Mouse (Mus musculus): ENCODE measurements around the gene Glis2. TPM values are rescaled to one million over a fixed set of nuclear protein-coding genes. Genes with fewer than 3 reads are reported as not detected.

Glis2 gene
- total RNA-seq, 1 experiment from 2014 or later: 23.7 TPM

DNA sequence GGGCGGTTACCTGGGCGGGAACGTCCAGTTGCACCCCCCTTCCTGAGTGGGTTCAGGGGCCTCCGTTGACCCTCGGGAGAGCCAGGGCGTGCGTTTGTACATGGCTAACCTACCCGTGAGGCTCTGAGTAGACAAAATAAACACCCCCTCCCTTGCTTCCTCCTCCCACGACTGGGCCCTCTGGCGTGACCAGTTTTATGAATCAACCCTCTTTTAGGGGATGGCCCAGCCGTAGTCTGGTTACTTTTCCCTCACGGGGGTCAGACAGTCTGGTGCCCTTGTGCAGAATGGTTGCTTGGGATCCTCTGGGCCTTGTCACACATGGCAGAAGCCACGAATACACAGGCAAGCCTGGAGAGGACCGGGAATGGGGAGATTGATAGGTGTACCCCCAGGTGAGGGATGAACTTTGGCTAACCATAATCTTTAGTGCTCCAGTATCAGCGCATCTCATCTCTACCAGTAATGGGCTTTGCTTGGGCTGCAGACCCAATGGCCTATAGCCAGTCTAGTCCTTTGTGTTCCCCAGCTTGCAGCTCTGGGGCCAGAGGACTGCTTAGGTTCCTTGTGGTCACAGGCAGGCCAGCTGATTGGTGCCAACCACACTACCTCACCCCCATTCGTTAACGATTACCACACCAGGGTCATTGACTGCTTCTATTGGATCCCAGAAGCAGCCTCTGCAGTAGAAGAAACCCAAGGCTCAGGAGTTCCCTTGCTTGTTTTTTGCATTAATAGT is 45.9 kb downstream of the Glis2 start:
- no peak for DNase-seq

DNA sequence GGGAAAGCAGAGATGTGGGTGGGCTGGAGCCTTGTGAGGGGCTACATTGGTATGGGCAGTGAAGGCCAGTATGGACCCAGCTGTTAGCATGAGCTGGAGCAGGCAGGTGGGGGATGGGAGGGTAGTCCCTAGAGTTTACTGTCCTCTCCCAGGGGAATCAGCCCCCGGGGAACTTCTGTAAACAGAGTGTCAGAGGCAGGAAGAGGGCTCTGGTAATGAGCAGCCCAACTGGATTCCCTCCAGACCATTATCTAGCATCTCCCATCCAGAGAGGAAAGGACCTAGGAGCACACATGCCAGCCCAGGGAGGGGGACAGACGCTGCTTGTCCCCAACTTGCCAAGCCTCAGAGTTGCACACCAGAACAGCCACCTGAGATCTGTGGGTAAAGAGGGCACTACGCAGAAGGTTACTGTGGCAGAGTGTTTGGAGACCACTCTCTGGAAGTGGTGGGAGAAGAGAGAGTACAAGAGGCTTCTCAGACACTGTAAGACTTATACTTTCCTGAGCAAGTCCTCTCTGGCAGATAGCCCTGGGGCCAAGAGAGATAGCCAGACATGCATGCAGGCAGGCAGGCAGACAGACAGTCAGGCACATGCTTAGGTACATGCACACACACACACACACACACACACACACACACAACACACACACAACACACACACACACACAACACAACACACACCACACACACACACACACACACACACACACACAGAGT is 46.8 kb downstream of the Glis2 start:
- no peak for DNase-seq

DNA sequence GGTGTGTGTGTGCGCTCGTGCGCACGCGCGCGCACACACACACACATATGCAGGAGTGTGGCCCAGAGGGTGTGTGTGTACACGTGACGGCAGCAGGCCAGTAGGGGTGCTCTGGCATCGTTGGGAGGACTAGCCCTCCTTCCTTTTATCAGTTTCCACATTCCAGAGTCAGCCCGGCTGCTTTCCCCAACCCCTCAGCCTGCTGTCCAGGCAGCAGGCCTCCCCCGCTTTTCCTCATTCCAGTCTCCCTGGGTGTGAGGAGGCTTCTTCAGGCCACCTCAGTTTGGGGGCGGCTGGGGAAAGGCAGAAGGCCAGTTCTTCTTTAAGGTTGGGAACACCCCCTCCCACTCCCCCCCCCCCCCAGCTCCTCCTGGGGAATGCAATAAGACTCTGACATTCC is 47.7 kb downstream of the Glis2 start:
- no peak for DNase-seq

DNA sequence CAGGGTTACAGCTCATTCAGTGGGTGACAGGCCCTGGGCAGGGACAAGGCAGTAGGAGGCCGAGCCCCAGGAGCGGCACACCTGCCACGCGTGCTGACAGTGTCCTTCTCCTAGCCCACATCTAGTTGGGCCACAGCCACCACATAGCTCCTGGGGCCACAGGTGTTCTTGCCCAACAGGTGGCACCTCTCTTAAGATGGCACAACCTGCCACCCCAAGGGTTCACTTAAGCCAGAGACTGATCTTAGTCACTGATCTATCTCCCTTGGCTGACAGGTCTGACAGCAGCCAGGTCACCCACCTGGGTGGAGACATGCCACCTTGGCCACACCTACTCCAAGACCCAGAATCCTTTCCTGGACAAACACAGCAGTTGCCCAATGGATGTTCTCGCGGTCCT is 48.4 kb downstream of the Glis2 start:
- DNase-seq: no peak

DNA sequence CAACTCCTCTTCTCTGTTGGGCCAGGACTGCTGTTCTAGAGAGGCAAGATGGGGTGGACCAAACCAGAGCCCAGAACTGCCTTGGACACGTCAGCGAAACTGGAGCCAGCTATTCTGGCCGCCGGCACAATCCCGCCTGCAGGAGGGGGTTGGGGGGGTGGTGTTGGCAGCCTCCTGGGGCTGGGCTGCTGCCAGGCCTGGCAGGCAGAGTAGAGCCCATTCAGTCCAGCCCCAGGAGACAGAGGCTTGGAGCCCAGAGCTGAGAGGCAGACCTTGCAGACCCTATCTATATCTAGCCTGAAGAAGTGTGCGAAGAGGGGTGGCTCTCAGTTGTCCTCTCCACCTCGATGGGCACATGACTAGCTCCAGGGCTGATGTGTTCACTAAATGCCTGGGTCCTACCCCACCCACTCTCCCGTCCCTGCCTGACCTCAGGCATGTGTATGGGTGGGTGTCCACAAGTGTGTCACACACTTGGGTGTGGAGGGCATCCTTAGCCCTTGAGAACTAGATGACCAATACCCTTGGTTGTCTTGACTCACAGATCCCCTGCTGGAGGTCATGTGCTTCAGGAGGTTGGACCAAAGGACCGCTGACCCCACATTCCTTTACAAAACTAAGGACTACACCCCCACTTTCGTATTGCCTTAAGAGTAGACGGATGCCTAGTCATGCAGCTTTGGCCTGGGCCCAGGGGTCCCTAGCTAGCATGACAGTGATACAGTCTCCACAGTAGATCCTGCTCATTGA is 49.3 kb downstream of the Glis2 start:
- DNase-seq: peak; percentile 91

DNA sequence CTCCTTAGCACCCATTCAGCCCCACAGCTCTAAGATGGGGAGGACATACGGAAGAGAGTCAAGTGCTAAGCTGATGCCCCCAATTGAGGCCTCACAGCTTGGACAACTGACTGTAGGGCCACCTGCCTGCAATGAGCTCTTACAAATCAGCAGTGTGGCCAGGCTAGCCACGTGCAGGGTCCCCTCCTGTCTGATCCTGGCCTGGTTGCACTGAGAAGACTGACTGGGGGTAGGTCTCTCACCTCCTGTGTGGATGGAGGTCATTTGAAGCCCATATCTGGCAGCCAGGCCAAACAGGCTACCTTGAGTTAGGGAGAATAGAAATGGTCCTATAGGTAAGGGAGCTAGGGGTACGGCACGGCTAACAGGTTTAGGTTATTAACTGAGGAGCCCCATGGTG is 51.4 kb downstream of the Glis2 start:
- no peak for DNase-seq

DNA sequence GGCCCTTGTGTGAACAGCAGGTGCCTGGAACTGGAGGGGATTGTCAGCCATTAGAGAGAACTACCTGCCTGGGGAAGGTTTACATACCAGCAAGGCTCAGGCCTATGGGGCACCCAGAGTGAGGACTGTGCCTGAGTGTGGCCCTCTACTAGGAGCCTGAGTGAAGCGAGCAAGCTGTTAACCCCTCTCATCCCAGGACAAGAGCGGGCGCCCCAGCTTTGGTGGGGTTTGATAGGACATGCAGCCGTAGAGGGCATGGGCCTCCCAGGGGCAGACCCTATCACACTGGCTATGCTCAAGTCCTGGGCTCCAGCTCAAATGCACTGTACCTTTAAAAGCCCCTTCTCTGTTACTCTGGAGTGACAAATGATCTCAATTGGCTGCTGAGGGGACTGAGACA is 52.3 kb downstream of the Glis2 start:
- DNase-seq: no peak

DNA sequence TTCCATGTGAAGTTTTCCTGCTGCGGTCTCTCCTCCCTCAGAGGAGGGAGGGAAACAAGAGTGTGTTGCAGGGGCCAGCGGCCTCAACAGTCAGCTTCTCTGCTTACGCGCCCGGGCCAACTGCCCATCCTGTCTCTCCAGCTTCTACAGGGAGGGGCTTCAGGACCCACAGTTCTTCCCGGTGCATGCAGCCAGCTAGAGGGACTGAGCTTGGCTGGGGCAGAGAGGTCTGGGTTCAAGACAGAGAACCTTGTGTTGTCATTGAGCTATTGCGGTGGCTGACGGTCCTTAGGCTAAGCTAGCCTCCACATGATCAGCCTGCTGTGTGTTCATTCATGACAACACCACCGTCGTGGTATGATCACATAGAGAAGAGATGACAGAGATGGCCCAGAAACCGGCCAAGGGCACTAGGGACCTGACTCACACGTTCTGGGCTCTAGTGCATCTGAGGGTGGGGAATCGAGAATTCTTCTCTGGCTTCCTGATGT is 53.2 kb downstream of the Glis2 start:
- peak; percentile 72 for DNase-seq

DNA sequence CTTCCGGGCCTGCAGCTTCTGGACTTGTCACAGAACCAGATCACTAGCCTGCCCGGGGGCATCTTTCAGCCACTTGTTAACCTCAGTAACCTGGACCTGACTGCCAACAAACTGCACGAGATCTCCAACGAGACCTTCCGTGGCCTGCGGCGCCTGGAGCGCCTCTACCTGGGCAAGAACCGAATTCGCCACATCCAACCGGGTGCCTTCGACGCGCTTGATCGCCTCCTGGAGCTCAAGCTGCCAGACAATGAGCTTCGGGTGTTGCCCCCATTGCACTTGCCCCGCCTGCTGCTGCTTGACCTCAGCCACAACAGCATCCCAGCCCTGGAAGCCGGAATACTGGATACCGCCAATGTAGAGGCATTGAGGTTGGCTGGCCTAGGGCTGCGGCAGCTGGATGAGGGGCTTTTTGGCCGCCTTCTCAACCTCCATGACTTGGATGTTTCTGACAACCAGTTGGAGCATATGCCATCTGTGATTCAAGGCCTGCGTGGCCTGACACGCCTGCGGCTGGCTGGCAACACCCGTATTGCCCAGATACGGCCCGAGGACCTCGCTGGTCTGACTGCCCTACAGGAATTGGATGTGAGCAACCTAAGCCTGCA is 54.0 kb downstream of the Glis2 start:
- no peak for DNase-seq

DNA sequence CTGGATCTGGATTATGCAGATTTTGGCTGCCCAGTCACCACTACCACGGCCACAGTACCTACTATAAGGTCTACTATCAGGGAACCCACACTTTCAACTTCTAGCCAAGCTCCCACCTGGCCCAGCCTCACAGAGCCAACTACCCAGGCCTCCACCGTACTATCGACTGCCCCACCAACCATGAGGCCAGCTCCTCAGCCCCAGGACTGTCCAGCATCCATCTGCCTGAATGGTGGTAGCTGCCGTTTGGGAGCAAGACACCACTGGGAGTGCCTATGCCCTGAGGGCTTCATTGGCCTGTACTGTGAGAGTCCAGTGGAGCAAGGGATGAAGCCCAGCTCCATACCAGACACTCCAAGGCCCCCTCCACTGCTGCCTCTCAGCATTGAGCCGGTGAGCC is 54.7 kb downstream of the Glis2 start:
- no peak for DNase-seq

DNA sequence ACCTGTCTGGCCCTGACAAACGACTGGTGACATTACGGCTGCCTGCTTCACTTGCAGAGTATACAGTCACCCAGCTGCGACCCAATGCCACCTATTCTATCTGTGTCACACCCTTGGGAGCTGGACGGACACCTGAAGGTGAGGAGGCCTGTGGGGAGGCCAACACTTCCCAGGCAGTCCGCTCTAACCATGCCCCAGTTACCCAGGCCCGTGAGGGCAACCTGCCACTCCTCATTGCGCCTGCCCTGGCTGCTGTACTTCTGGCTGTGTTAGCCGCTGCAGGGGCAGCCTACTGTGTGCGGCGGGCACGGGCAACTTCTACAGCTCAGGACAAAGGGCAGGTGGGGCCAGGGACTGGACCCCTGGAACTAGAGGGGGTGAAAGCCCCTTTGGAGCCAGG is 55.2 kb downstream of the Glis2 start:
- no peak for DNase-seq

DNA sequence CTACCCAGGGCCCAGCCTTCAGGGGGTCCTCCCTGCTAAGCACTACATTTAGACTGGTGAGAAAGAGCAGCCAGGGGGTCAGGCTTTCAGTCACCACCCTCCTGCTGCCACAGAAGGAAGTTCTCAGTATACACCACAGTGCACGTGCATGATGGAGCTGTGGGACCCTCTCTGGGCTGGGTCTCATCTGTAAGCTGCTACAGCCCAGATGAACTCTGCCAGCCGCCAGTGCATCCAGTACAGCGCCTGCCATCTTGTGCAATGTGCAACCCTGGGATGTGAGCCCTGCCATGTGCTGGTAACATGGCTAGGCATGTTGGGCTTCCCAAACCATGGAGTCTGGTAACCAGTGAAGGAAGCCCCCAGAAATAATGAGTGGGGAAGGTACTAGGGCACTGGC is 55.6 kb downstream of the Glis2 start:
- no peak for DNase-seq

DNA sequence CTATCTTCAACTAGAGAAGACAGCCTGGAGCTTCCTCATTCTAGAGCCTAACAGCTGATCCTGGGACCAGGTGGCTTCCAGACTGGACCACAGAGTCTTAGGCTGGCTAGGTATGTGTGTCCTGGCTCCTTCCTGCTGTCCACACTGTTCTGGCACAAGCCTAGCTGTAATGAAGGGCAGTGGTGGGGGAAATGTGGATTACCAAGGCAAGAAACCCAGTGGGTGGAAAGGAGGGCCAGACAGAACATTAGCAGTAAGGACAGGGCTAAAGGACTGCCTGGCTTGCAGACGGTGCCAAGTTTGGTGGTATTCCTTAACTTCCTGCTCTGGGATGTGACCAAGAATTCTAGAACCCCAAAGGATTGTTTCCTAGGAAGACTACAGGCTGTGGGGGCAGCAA is 56.6 kb downstream of the Glis2 start:
- DNase-seq: no peak

DNA sequence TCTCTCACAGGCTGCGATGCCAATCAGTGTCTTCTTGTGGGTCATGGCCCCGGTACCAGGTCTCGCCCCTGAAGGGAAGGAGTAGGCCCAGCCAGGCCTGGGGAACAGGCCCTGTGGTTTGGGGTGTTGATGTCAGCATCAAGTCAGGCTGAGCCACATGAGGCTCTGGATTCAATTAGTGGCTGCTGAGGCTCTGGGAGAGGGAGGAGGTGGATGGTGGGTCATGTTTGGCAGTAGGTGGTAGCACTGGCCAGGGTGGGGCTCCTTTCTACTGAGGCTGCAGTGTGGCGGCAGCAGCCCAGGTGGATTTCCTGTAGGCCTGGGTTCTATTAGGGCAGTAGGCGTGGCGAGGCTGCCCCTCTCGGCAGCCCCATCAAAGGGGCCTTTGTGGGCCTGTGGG is 57.1 kb downstream of the Glis2 start:
- DNase-seq: peak; percentile 20

DNA sequence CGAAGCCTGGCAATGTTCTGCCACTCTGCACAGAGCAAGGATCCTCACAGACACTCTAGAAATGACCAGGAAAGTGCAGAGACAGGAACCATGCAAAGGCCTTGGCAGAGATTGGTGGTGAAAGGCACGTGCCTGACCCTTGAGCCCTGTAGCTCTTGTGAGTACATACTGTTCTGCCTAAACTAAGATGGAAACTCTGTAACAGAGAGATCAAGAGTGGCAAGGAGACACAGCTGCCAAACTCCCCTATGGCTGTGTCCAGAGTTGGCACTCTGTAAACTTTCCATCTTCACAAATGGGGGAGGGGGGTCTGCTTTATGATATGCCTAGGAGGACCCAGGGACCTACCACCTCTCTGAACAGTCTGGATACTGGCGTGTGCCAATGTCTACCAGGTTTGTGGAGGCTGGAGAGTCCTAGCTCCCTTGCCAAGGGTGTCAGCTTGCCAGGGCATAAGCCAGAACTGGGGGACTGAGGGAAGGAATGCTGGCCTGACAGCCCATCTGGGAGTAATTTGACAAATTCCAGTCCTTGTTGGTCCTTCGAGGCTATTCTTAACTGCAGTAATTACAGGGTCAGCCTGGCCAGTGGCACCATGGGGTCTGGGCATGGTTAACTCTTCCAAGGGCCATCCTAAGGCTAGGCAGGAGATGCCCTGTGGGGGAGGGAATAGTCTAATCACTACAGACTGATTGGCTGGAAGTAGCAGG is 58.3 kb downstream of the Glis2 start:
- DNase-seq: peak; percentile 65

DNA sequence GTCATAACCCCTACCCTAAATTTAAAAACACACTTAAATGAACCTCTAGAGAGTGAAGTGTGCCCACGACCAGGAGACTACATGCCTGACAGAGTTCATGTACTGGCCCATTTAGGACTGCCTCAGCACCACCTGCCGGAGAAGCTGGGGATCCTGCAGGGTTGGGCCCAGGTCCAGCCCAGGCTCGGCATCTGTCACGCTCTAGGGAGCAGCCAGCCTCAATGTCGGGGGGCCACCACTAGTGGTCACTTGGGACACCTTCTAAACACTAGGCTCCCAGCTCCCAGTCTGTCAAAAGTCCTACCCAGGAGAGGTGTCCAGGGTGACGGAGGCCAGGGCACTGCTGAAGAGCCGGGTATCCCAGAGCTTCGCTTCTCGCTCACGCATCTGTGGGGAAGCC is 60.2 kb downstream of the Glis2 start:
- DNase-seq: peak; percentile 30

DNA sequence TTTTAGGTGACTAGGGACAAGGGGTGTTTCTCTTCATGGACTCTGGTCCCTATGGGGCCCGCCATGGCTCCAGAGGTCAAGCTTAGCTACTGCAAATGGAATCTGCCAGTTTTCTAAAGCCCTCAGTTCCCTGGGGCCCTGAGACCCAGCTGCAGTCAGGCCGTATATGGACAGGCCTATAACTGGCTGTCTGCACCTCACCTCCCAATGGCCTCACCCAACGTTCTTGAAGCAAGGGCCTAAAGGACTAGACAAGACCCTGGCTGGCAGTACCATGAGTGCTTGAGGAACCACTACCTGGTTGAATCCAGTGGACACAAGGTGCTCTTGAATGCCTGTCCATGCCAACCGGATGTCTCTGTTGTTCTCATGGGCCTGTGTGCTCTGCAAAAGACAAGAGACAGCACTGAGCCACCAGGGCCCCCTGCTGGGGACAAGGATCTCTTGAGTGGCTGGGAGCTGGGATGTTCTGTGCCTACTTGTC is 60.8 kb downstream of the Glis2 start:
- DNase-seq: peak; percentile 53

DNA sequence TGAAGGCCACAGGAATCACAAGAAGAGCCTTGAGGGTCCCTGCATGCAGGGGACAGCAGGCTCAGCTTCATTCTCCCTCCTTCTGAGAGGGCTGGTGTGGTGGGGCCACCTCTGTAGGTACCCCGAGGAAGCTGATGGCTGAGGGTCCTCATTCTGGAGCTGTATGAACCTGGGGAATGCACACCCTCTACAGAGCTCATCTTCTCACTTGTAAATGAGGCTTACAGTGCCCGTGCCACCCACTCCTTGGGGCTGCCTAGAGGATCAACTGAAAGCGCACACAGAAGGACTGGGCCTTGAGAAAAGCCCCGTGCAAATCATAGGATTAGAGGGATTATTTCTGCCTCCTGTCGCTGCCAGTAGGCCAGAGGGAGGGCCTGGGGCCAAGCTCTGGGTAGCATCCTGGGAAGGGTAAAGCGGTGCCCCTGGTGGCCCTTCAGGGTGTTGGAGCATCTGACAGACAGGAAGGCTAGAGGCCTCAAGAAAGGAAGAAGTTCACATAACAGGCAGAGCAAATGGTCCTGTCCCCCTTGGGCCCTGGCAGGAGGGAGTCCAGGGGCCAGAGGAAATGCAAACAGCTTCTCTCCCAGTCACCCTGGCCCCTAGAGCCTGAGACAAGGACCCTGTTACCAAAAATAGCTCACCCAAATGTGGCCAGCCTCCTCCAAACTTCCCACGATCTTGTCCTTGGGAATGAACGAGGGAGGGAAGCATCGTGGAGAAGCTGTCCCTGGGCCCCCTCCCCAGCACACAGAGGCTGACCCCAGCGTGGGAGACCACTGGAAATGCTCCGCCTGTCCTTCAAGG is 61.5 kb downstream of the Glis2 start:
- DNase-seq: peak; percentile 49

DNA sequence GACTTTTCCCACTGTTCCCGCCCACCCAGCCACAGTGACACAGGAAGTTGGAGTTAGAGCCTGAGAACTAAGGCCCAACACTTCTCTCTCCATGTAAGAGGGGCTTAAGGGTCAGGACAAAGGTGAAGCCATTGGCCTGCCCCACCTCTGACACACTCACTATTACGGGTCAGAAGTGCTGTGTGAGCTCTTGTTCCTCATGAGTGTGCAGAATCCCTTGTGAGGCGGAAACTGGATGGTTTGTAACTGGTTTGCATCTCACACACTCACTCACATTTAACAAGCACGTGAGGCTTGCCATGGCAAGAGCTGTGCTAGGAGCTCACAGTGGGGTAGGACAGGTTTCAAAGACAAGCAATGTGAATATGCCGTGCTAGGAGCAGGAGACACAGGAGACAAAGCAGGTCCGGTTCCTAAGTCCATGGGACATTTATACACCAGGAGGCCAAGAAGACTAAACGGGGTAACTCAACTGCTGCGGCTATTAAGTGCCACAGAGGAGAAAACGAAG is 62.1 kb downstream of the Glis2 start:
- DNase-seq: no peak

DNA sequence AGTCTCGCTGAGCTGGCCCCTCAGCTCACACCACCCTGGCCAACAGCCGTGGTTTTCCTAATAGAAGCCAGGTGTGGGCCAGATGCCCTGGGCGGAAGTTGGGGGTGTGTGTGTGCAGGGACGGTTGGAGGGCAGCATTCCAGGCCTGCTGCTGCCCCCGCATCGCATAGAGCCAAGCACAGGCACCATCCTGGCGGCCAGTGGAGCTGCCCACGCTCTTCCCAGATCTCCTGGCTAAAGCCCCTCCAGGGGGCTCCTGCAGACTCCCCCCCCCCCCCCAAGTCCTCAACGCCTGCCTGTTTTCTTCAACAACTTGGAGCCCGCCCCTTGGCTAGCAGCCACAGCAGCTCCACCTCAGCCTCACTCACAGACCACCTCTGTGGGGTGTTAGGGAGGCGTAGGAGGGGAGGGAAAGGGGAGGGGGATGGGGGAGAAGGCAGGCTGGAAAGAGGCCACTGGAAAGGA is 64.3 kb downstream of the Glis2 start:
- no peak for DNase-seq

DNA sequence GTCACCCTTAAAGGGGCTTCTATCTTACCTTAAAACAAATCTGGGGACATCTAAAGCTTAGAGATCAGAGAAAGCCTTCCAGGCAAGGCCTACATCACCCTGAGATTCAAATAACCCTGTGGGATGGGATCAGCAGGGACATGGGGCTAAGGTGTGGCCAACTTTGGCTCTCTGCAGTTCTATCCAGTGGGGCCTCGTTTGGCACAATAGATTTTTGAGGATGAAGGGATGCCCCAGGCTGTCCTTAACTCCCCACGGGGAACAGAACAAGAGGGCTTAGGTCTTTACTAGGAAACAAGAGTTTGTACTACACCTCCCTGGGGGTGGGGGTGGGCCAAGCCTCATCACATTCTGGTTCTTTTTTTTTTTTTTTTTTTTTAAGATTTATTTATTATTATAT is 64.8 kb downstream of the Glis2 start:
- DNase-seq: no peak
